Mouse (Mus musculus) thymus, adult 2 months (tissue): Measurements from ENCODE around the gene Rnf123. TPM values are rescaled to one million over a fixed set of nuclear protein-coding genes. Genes with fewer than 3 reads are reported as not detected.
A peak's percentile ranks its signal among the peaks of the same experiment; 100 is the strongest.

Experiments
- DNase-seq: peaks from one replicate; pipeline ENCODE4 v3.0.0; 2021
- H3K27ac ChIP-seq: fragments of 200-500 bp; 2 replicates; pipeline ENCODE4 v1.5.1; 2012; ENCODE audit warnings: low read length, control low read depth; ENCODE audit not compliant: control insufficient read depth, insufficient read depth
- H3K27me3 ChIP-seq: fragments of 200-500 bp; 2 replicates; pipeline ENCODE4 v1.6.1; 2012; ENCODE audit warnings: mild to moderate bottlenecking, low read length, moderate library complexity, mixed read lengths; ENCODE audit not compliant: control insufficient read depth, insufficient read depth
- H3K36me3 ChIP-seq: fragments of 200-500 bp; 2 replicates; pipeline ENCODE4 v1.6.1; 2012; ENCODE audit warnings: mild to moderate bottlenecking, low read length, moderate library complexity; ENCODE audit not compliant: control insufficient read depth, insufficient read depth
- H3K4me1 ChIP-seq: fragments of 200-500 bp; replicated peaks from 2 replicates; pipeline ENCODE4 v1.6.1; 2012; ENCODE audit warnings: low read length; ENCODE audit not compliant: control insufficient read depth, insufficient read depth
- H3K4me3 ChIP-seq: fragments of 200-500 bp; 2 replicates; pipeline ENCODE4 v1.5.1; 2012; ENCODE audit warnings: mild to moderate bottlenecking, low read length, control low read depth, moderate library complexity; ENCODE audit not compliant: control insufficient read depth, insufficient read depth
- CTCF ChIP-seq: fragments of 200-500 bp; IDR thresholded peaks from 2 replicates; pipeline ENCODE4 v1.5.1; 2012; ENCODE audit warnings: mild to moderate bottlenecking, control low read depth, low read length, moderate library complexity, borderline replicate concordance; ENCODE audit not compliant: control insufficient read depth, poor library complexity, insufficient read depth; ENCODE audit errors: extremely low read depth
- POLR2A ChIP-seq: fragments of 200-500 bp; IDR thresholded peaks from 2 replicates; pipeline ENCODE4 v1.6.1; 2012; ENCODE audit warnings: mild to moderate bottlenecking, low read length, control low read depth, moderate library complexity; ENCODE audit not compliant: control insufficient read depth, poor library complexity, insufficient read depth; ENCODE audit errors: extremely low read depth
- WGBS: fragments of 180-500 bp; shearing (Covaris S2); methylation state at CpG from one replicate; pipeline ENCODE4 v1.1.7; 2018; 5-methylcytosine and 5-hydroxymethylcytosine counted together
- polyA plus RNA-seq: library from polyadenylated mRNA; depleted of rRNA; stranded (reverse); fragments of >200 nt; gene quantifications from 2 replicates; pipeline ENCODE4 v1.2.3, GENCODE M21; 2012

Rnf123 gene
- polyA plus RNA-seq, 1 experiment, result 246 TPM

- DNase-seq, result no peak
- TF ChIP-seq POLR2A, result no peak
- no peak for TF ChIP-seq CTCF
- H3K27ac ChIP-seq, result no peak overlapping the region
- no peaks in the 10 kb centered on the region for H3K27me3 ChIP-seq
- peaks cover 6% of the 10 kb centered on the region; the same call in 1 of the 2 replicates for H3K36me3 ChIP-seq
- WGBS, result 90% methylated on average over 7 of the region's 7 CpGs
- H3K4me1 ChIP-seq, result peaks cover 6% of the 10 kb centered on the region
- no peak overlapping the region for H3K4me3 ChIP-seq
Measured at GRCm38 (mm10) chr9:108073141-108073930, 9.8 kb downstream of the Rnf123 start.

DNA sequence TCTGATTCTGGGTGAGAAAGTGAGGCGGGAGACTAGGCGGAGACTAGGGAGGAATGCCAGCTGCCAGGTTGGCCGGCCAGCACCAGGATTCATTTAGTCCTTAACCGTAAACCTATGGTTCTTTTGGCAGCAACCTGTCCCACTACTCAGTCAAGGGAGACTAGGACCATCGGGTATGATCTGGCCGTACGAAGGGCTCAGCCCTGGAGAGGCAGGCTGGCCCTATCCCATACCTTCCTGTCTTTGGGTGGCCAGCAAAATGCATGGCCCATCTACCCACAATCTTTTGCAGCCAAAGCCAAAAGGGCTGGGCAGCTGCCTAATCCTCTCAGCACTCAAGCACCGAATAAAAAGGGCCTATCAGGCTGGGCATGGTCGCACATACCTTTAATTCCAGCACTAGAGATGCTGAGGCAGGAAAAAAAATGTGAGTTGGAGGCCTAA is 10.6 kb downstream of the Rnf123 start:
- Histone ChIP-seq H3K27me3 (no peaks in the 10 kb centered on the region), H3K4me1 (no peaks in the 10 kb centered on the region), H3K4me3 (no peak overlapping the region), H3K36me3 (peaks cover 6% of the 10 kb centered on the region; the same call in 1 of the 2 replicates), H3K27ac (no peak overlapping the region)
- no peak for TF ChIP-seq POLR2A
- TF ChIP-seq CTCF, result no peak
- WGBS, result 94% methylated on average over 9 of the region's 9 CpGs
- no peak for DNase-seq

DNA sequence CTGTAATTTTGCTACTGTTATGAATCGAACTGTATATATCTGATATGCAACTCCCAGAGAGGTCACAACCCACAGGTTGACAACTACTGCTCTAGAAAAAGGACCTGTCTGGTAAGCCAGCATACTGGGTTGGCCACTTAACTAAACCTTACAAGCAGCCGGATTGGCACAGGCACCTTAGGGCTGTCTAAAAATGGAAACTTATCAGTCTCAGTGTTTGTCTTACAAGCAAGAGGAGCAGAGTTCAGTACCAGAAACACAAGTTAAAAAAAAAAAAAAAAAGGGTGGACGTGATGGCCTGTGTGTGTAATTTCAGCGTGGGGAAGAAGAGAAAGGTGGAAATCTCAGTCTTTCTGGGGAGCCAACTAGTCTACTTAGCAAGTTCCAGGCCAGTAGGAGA is 11.3 kb downstream of the Rnf123 start:
- no peak for DNase-seq
- TF ChIP-seq CTCF (no peak), POLR2A (no peak)
- Histone ChIP-seq H3K27me3 (no peaks in the 10 kb centered on the region), H3K4me1 (no peaks in the 10 kb centered on the region), H3K36me3 (peaks cover 6% of the 10 kb centered on the region; the same call in 1 of the 2 replicates), H3K4me3 (no peak overlapping the region), H3K27ac (no peak overlapping the region)
- 91% methylated on average over 4 of the region's 4 CpGs for WGBS

- H3K27me3 ChIP-seq, result no peaks in the 10 kb centered on the region
- no peak overlapping the region for H3K4me3 ChIP-seq
- H3K27ac ChIP-seq, result no peak overlapping the region
- H3K4me1 ChIP-seq, result no peaks in the 10 kb centered on the region
- TF ChIP-seq CTCF (no peak), POLR2A (no peak)
- 96% methylated on average over 7 of the region's 7 CpGs for WGBS
- DNase-seq, result no peak
- peaks cover 6% of the 10 kb centered on the region; the same call in 1 of the 2 replicates for H3K36me3 ChIP-seq
Measured at GRCm38 (mm10) chr9:108069529-108069928, 13.6 kb downstream of the Rnf123 start.

GRCm38 (mm10) chr9:108069007-108069406 is 14.1 kb downstream of the Rnf123 start:
- DNase-seq, result no peak
- peaks cover 6% of the 10 kb centered on the region; the same call in 1 of the 2 replicates for H3K36me3 ChIP-seq
- H3K27ac ChIP-seq, result no peak overlapping the region
- H3K4me3 ChIP-seq, result no peak overlapping the region
- 95% methylated on average over 9 of the region's 9 CpGs for WGBS
- H3K27me3 ChIP-seq, result no peaks in the 10 kb centered on the region
- TF ChIP-seq CTCF (no peak), POLR2A (no peak)
- no peaks in the 10 kb centered on the region for H3K4me1 ChIP-seq

DNA sequence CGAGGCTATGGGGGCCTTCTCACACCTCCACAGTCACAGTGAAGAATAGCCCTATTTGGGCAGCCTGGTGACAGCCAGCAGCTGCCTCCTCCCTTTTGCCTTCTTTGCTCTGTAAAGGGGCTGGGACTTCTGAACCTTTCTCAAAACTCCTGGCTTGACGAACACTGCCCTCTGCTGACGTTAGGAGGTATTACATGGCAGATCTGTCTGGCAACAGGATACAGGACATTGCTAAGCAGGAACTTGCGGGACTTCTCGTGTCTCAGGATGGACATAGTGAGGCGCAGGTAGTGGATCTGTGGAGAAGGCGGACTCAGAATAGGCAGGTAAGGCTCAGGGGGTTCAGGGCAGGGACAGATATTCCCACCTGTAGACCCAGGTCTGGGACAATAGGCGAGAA is 15.2 kb downstream of the Rnf123 start:
- Histone ChIP-seq H3K27me3 (no peaks in the 10 kb centered on the region), H3K4me3 (no peak overlapping the region), H3K36me3 (peaks cover 9% of the 10 kb centered on the region; the same call in 1 of the 2 replicates), H3K4me1 (no peaks in the 10 kb centered on the region), H3K27ac (no peak overlapping the region)
- peak; percentile 82 for DNase-seq
- WGBS, result 38% methylated on average over 8 of the region's 8 CpGs
- TF ChIP-seq CTCF, result 0 out of 2 replicates have a peak, but pooled peaks have one; percentile 18
- no peak for TF ChIP-seq POLR2A
